Mouse (Mus musculus) thymus, adult 18-20 months (tissue): ENCODE results near the gene Spaca3.
A peak's percentile ranks its signal among the peaks of the same experiment; 100 is the strongest.

Experiments
- DNase-seq, 2 experiments: peaks; one replicate each; pipeline ENCODE4 v3.0.0; 2022; ENCODE audit warnings: mixed read lengths in 2 of 2

Spaca3 gene

GRCm38 (mm10) chr11:80858065-80858464 lies at the start of gene Spaca3:
Gene Spaca3, plus strand, starts transcription at chr11:80858365.
- DNase-seq: no peak

- no peak for DNase-seq
Observed at GRCm38 (mm10) chr11:80808551-80809070, 49.6 kb upstream of the Spaca3 start.

GRCm38 (mm10) chr11:80809666-80809992 lies 48.5 kb upstream of the Spaca3 start:
- no peak for DNase-seq

- no peak for DNase-seq
Observed at GRCm38 (mm10) chr11:80809993-80810821, 48.0 kb upstream of the Spaca3 start, which contains the start of gene Tmem98. Gene Tmem98, plus strand, starts transcription at chr11:80810175.

- no peak for DNase-seq
Observed at GRCm38 (mm10) chr11:80811156-80811555, 47.0 kb upstream of the Spaca3 start.

- no peak for DNase-seq
Observed at GRCm38 (mm10) chr11:80815354-80815753, 42.8 kb upstream of the Spaca3 start.

GRCm38 (mm10) chr11:80818060-80818697 lies 40.0 kb upstream of the Spaca3 start:
- DNase-seq: peak in 1 of 2 experiments; percentile 12

- DNase-seq: no peak
Observed at GRCm38 (mm10) chr11:80820085-80820484, 38.1 kb upstream of the Spaca3 start.

- no peak for DNase-seq
Observed at GRCm38 (mm10) chr11:80821296-80821695, 36.9 kb upstream of the Spaca3 start.

- DNase-seq: no peak
Observed at GRCm38 (mm10) chr11:80821794-80822193, 36.4 kb upstream of the Spaca3 start.

GRCm38 (mm10) chr11:80835395-80835794 lies 22.8 kb upstream of the Spaca3 start:
- DNase-seq: no peak

GRCm38 (mm10) chr11:80835841-80836240 lies 22.3 kb upstream of the Spaca3 start:
- no peak for DNase-seq

- no peak for DNase-seq
Observed at GRCm38 (mm10) chr11:80838724-80839123, 19.4 kb upstream of the Spaca3 start.

- DNase-seq: no peak
Observed at GRCm38 (mm10) chr11:80843435-80843834, 14.7 kb upstream of the Spaca3 start.

GRCm38 (mm10) chr11:80845486-80845885 lies 12.7 kb upstream of the Spaca3 start:
- DNase-seq: no peak

- DNase-seq: no peak
Observed at GRCm38 (mm10) chr11:80846115-80846514, 12.1 kb upstream of the Spaca3 start.

GRCm38 (mm10) chr11:80848131-80848530 lies 10.0 kb upstream of the Spaca3 start:
- no peak for DNase-seq

GRCm38 (mm10) chr11:80851859-80852258 lies 6.3 kb upstream of the Spaca3 start:
- no peak for DNase-seq

GRCm38 (mm10) chr11:80853014-80853413 lies 5.2 kb upstream of the Spaca3 start:
- no peak for DNase-seq

GRCm38 (mm10) chr11:80854430-80854829 lies 3.7 kb upstream of the Spaca3 start:
- DNase-seq: no peak

GRCm38 (mm10) chr11:80854908-80855307 lies 3.3 kb upstream of the Spaca3 start:
- DNase-seq: no peak

GRCm38 (mm10) chr11:80856827-80857226 lies 1.3 kb upstream of the Spaca3 start:
- DNase-seq: no peak

GRCm38 (mm10) chr11:80862941-80863340 lies 4.8 kb downstream of the Spaca3 start:
- no peak for DNase-seq

GRCm38 (mm10) chr11:80868039-80868438 lies 9.9 kb downstream of the Spaca3 start:
- no peak for DNase-seq
